Mouse (Mus musculus) mesoderm, embryonic 11.5 days (tissue): ENCODE data around the gene Pik3r6.

Experiments used
- DNase-seq: peaks from one replicate; pipeline ENCODE4 v3.0.0-alpha.2; 2012; ENCODE audit warnings: low read depth, low spot score

Pik3r6 gene

DNA sequence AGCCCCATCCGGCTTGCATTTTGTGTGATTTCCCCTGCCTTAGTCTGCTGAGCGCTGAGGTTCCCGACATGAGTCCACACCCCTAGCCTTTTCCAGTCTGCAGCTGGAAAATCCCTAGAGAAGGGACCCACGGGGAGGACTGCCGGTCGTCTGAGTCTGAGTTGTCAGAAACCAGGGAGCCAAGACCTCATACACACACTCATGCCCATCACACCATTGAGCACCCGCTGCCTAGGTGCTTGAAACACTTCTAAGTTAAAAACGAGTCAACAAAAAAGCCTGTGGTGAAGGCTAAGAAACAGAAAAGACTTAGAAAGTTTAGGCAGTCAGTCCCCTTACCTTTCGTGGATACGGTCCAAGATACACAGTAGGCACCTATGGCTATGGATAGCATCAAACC lies 15.1 kb upstream of the Pik3r6 start:
- DNase-seq: no peak

DNA sequence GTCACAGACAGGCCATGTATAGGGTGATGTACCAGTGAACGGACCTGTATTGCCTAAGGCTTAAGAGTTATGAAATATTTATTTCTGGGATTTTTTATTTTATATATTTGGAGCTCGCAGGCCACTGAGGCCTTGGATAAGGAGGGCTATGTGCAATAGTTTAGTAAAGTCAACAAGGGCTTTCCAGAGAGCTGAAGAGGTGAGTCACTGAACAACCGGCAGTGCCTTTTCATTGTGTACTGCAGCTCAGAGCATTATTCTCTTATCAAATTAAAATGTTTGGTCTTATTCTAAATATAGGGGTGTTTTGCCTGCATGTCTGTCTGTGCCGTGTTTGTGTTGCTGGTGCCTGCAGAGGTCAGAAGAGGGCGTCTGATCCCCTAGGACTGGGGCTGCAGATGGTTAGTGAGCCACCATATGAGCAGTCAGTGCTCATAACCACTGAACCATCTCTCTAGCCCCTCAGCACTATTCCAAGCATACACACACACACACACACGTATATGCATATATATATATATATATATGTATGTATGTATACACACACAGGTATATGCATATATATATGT lies 14.5 kb upstream of the Pik3r6 start:
- DNase-seq: no peak

DNA sequence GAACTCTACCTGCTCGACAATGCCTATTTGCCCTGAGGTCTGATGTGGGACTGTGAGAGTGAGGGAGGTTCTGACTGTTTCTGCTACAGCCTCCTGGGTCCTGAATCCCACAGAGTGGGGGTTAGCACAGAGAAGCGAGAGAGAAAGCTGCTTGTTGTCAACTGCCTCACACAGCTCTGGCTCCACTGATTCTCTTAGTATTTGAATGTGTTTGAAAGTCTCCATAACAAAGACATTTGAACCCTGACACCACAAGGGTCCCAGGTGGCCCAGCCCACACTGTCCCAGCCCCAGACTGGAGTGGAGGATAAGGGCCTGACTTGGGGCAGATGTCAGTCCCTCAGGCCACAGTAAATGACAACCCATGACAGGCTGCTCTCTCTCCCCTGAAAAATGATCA lies 13.6 kb upstream of the Pik3r6 start:
- DNase-seq: peak; percentile 22

DNA sequence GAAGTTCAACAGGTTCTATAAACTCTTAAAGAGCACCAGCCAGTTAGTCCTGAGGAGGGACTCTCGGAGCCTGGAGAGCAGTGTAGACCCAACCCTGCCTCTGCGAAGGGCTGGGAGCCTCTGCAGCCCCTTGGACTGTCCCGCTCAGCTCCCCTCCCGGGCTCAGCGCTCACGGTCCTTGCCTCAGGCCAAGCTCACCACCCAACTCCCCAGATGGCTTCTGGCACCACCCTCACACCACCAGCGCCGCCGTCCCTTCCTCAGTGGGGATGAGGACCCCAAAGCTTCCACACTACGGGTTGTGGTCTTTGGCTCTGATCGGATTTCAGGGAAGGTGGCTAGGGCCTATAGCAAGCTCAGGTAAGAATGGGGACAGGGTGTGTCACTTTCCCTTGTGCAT lies 10.2 kb upstream of the Pik3r6 start:
- DNase-seq: no peak

DNA sequence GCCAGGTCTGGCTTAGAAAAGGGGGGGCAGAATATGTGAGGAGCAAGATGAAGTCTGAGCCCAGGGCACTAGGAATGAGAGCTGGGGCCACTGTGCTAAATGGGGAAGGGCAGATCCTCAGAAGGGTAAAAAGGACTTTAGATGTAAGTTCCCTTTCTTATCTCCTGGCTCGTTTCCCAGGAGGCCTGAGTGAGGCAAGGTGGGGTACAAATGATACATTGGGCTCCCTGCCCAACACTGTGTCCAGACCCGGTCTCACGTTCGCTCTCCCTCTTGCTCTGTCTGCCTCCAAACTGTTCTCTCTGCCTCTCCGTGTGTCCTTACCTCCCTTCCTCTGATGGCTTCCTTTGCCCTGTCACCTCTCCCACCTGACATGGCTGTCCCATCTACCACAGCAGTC lies 9.1 kb upstream of the Pik3r6 start:
- DNase-seq: no peak

DNA sequence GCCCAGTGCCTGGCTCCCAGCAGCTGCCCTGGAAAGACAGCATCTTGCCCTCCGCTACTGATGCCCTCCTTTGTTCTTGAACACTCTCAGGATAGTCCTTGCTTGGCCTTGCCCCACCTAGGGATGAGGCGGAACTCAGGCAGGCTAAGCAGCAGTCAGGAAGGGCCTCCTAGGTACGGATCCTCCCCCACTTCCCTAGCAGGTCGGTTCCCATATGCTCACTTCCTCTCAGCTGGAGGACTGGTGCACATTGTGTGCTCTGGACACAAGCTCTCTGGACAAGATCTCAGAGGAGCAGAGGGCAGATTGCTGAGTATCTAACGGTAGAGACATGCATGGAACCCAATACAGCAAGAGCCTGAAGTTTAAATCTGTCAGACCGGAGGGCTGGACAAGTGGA lies 5.7 kb upstream of the Pik3r6 start:
- no peak for DNase-seq

DNA sequence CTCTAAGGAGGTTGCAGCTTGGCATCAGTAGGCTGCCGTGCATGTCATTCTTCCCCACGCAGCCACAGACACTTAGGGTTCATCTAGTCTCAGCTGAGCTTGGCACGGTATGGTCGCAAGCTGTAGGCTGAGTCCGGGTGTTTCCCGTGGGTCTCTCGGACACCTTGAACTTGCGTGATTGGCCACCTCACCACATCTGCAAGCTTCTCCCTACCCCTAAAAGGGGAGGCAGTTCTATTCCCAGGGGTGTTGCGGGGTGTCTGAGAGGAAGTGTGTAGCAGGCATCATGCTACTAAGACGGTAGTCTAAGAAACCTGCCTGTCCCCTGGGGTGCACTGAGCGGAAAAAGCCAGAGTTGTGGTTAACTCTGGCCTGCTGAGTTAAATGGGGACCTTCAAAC lies 4.3 kb upstream of the Pik3r6 start:
- DNase-seq: no peak

DNA sequence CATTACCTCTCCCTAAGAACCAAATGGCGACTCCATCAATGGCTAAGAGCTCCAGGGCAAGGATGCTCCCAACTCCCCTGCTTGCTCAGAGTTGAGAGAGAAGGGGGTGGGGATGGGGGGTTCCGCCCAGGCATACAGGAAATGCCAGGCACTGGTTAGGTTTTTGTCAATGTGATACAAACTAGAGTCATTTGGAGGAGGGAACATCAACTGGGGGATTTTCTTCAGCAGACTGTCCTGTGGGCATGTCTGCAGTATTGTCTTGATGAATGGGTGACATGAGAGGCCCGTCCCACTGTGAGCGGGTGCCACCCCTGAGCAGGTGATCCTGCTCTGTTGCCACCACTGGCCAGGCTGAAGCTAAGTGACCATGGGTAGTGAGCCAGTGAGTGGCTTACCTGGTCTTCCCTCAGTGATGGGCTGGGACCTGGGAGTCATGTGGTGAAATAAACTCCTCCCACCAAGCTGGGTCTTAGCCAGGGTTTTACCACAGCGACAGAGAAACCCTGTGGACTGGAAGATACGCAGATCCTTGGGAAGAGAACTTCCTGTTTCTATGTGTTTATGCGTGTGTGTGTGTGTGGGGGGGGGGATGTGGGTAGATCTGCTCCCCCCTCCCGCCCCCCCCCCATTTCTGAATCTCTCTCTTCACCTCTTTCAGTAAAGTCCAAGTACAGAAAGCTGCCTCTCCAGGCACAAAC lies 3.7 kb upstream of the Pik3r6 start:
- no peak for DNase-seq

DNA sequence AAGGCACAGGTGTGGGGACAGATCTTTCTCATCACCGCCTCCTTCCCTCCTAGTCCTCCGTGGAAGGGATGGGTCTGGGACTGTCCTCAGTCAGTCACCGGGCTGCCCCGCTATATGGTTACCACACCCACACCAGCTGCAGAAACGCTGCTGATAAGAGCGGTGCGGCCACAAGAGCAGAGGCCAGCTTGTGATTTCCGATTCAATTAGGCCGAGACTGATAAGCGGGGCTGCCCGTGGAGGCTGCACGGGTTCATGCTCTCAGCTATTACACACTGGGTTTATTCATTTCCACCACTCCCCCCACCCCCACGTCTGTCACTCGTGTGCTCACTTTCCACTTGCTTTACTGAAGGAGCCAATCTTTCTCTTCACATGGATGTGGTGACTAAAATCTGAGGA lies 1.9 kb upstream of the Pik3r6 start:
- DNase-seq: no peak

DNA sequence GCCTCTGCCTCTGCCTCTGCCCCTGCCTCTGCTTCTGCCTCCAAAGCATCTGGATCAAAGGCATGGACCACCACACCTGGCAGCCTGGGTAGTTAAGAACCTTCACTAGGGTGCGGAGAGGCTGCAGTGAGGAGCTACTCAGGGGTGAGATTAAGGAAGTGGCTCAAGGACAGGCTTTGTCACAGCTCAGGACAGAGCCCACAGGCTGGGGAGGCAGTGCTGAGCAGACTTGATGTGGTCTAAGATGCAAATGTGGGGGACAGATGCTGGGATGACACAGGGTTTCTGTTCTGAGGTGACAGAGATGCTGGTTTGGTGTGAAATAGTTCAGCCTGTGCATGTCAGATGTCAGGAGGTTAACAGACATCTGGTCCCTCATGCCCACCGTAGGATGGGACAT lies 411 bp upstream of the Pik3r6 start:
- no peak for DNase-seq

DNA sequence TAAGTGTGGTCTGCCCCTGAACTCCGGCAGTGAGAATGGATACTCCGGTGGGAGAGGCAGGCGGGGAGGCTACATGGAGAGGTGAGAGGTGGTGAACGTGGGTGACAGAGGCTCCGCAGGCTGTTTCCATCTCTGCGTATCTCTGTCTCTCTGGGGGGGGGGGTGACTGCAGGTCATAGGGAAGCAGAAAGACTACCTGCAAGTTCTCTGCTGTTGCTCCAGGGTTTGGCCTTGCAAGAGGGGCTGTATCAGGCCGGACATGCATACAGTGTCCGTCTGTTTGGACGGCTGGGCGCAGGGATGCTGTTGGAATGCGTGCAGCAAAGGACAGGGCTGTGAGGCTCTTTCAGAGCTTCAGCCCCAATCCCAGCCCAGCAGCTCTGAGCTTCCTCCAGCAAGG lies 2.1 kb downstream of the Pik3r6 start:
- no peak for DNase-seq

DNA sequence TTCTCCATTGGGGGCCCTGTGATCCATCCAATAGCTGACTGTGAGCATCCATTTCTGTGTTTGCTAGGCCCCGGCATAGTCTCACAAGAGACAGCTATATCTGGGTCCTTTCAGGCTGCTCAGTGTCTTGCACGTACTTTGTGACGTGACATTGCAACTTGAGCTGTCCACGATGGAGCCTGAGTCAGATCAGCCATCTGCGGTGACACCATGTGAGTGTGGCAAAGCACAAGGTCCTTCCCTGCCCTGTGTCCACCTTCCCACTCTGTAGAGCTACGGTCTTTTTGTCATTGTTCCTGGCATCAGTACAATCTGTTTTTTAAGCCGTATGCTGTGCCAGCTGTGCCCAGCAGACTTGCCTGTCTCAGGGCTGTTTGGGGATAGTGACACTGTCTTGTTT lies 4.4 kb downstream of the Pik3r6 start:
- DNase-seq: no peak

DNA sequence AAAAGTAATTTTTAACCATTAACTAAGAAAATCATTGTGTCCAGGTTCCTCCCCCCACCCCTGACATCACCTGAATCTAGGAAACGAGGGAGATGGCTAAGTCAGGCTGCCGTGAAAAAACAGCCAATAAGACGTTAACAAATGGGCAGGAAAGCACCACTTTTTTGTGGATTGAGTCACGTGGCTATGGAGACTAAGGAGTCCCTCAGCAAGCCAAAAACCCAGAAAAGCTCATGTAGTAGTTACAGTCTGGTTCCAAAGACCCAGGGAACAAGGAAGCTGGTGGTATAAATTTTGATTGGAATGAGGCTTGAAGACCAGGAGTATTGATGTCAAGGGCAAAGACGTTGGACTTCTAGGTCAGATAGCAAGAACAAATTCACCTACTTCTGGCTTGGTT lies 5.8 kb downstream of the Pik3r6 start:
- no peak for DNase-seq

DNA sequence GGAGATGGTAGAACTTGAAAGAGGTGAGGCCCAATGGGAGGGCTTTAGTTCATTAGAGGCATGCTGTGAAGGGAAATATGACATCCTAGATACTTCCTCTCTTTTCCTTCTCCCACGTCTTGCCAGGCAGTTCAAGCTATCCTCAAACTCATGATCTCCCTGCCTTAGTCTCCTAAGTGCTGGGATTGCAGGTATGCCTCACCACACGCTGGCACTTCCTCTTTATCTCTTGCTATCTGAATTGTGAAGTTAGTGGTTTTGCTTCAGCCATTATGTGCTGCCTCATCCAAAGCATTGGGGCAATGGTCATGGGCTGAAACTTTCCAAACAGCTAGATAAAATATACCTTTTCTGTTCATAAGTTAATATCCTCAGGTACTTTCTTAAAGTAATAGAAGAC lies 6.4 kb downstream of the Pik3r6 start:
- DNase-seq: no peak

DNA sequence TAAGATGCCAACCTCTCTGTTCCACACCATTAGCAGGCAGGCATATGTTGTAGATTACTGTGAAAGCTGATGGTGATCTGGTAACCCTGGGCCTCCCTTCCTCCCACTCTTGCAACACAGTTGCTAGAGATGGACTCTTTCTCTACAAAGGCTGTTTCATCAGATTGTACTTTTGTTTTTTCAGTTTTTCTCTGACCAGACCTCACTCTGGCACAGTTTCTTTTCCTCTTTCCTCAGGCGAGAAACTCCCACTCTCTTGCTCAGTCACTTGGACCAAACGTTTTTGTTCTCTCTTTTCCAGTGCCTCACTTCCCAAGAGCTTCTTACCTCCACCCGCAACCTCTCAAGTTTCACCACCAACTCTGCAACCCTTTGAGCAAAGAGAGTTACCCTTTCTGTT lies 11.2 kb downstream of the Pik3r6 start:
- DNase-seq: no peak

DNA sequence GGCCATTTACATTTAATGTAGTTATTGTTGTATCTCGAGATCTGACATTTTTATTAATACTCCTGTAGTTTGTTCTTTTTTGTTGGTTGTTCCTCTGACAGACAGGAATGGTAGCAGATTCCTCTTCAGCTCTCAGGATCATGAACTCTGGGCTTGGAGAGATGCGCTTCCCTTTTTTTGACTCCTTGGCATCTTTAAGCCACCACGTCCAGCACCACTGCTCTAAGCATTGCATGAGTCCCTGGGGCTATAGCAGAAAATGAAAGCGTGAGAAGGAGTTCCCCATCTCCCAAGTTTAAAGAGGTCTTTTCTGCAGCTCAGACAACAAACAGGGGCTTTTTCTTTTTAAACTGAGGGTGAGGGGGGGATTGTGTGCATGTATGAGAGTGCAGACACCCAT lies 16.5 kb downstream of the Pik3r6 start:
- DNase-seq: no peak

DNA sequence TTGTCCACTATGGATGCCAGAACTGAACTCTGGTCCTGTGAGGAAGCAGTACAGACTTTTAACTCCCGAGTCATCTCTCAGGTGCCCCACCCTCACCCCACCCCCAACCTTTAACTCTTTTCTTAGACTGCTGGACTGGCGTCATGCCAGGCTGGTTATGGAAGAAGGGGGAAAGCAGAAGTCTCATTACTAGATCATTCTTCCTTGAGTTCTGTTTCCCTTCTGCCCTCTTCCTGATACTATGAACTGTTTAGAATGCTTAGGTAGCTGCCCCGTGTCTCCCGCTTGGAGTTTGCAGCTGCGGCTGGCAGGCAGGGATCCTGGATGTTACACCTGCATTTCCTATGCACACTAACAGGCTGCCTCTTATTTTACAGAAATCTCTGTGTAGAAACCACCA lies 17.0 kb downstream of the Pik3r6 start:
- no peak for DNase-seq

DNA sequence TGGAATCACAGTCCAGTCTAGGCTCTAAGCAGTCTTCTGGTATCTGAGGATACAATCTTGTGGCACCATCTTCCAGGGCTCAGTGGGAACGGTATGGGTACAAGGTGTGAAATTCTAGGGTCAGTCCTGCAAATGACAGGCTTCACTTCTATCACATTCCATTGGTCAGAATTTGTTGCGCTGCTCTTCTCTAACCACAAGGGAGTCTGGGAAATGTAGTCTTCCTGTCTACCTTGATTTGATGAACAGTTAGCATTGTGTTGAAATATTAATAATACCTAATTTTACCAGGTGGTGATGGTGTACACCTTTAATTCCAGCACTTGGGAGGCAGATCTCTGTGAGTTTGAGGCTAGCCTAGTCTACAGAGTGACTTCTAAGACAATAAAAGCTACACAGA lies 17.6 kb downstream of the Pik3r6 start:
- DNase-seq: no peak

DNA sequence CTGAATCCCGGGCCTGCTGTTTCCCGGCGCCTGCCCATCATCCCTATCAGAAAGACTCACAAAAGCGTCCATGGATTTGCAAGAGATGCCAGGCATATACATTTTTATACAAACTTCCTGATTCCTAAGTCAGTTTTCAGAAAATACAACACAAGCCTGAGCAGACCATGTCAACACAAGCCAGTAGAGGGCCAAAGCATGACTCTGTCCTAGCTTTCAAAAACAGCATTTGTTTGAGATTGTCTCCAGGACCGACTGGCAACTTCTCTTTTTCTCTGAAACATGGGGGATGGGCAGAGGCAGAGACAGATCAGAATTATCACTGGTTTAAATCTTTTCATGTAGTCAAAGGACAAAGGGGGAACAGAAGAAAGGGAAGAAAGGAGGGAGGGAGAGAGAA lies 18.5 kb downstream of the Pik3r6 start:
- no peak for DNase-seq

DNA sequence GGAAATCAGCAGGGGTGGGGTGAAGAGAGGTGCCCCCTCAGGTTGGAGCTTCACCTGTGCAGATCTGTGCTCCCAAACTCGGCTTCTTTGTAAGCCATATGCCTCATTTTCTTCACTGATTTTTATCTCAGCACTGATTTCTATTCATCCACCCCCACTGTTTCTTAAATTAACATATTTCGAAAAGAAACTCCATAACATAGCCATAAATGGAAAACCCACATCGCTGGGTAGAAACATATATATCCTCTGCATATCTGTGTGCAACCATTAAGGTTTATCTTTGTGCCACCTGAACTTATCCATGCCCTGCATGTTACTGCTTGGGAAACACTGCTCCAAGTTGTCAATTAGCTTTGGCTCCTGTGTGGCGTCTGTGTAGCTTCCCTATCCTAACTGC lies 23.6 kb downstream of the Pik3r6 start:
- DNase-seq: no peak

DNA sequence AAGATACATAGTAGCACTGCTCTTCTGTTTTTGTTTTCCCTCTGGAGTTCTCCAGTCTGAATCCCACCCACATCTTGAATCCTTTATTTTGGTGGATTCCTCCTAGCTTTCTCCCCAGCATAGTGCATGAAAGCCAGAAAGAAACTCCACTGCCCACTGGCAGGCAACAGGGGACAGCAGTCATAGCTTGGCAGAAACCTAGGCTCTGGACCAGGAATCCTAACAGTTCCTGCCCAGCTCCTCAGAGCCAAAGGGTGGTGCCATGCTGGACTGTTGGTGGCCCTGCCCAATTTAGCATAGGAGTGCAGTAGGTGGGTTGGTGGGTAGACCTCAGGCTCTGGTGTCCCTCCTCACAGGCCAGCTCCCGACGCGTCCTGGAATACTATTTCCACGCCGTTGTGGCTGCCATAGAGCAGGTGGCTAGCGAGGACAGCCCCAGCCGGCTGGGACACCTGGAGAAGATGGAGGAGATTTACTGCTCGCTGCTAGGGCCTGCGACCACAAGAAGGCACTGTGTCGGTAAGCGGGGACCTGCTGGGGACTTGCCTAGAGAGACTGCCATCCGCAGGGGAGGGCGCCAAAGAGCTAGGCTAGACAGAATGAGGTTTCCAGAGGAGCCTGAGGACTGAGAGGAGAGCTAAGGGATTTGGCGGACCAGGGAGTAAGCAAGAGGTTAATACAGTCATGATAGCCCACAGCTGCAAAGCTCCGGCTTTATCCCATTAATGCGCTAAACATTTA lies 28.4 kb downstream of the Pik3r6 start:
- DNase-seq: peak; percentile 34

DNA sequence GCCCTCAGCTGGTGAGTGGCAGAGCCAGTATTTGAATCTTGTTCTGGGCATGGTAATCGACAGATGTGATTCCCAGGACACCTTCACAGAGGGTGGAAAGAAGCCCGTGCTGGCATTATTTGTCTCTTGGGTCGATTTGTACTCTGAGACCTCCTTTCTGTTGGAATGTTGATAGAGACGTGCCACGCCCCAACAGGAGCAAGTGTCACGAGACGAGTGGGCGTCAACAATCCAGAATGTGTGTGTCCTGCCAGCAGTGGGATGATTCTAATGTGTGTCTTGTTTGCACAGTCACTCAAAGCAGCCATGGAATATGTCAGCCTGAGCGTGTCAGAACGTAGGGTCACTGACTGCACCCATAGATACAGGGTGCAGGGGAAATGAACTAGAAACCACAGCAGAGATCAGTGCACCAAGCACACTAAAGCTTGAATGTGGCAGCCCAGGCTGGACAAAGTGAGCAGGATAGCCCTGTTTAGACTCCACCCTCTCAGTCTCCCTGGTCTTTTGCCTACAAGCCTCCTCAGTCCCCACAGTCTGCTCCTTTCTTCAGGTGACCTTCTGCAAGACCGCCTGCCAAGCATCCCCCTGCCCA lies 29.2 kb downstream of the Pik3r6 start:
- no peak for DNase-seq

DNA sequence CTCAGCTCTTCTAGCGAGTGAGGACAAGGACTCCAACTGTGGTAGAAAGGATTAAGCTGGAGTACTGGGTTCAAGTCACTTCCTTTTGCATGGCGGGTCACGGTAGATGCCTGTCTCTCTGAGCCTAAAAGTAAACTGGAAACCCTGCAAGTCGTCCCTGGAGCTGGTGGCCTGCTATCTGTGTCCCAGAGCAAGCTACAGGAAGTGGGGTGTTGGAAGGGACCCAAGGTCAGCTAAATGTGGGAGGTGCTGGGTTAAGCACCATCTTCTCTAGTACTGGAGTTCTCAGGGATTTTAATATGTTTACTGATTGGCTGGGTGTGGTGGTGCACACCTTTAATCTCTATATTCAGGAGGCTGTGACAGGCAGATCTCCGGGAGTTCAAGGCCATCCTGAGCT lies 30.0 kb downstream of the Pik3r6 start:
- DNase-seq: no peak
